Mouse (Mus musculus) ovary, postnatal 10 days (tissue): ENCODE measurements around the gene Erg.

Source experiments
- DNase-seq: peaks from one replicate; pipeline ENCODE4 v3.0.0; 2022; ENCODE audit warnings: low spot score

Gene Erg

DNA sequence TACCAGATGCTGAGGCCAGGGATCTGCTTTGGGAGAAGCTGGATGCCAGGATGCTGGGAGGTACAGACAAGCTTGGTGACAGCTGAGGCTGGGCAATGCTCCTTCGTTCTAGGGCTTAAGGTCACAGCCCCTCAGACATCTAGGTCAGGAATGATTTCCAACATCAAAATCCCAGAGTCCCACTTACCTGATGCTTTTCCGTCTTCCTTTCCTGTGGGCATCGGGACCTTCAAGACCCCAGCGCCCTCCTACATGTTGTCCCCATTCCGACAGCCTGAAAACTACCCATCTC is at the start of gene Erg:
Gene Erg (minus strand): TSS at position 283 of the 292 bp plus-strand sequence.
- DNase-seq = no peak

DNA sequence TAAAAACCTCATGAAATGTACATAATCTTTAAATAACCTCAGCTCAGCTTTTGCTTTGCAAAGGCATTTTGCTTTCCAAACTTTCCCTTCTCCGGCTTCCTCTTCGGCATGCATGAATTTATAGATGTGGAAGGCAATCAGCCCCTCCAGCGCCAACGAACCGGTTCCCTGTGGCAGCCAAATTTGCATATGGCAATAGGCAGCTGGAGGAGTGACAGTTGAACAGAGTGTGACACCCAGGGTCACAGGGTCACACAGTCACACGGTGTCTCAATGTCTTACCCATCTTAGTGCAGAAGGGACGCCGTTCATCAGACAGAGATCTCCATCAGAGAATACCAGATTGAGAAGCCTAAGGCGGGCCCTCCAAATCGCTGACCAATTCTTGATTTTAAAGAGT is 45.4 kb upstream of the Erg start:
- no peak for DNase-seq

DNA sequence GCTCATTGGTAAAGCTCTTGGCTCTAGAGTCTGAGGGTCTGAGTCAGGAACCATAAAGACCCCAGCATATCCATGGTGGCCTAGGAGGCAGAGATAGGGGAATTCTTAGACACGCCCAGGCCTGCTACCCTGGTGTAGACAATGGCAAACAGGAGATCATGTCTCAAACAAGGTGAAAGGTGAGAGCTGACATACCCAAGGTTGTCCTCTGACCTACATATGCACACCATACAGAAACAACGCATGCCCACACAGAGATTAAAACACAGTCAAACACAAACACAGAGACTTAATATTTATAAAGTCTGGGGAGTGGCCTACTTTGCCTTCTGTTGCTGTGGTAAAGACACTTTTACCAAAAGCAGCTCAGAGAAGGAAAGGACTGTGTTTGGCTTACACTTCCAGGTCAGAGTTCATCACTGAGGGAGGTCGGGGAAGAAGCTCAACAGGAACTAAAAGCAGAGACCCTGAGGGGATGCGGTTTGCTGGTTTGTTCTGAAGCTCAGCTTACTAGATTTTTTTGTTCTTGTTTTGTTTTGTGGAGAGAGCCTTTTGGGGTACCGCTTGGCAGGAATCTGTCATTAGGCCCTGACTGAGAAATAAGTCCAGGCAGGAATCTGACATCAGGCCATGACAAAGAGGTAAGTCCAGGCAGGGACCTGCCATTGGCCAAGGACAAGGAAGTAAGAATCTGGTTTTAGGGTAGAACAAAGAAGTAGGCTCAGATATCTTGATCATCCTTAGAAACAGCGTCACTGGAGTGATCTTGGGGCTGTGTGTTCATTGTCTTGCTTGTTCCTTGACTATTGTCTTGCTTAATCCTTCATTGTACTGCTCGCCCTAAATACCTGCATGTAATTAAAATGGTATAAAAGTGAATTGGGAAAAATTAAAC is 37.7 kb upstream of the Erg start:
- no peak for DNase-seq

DNA sequence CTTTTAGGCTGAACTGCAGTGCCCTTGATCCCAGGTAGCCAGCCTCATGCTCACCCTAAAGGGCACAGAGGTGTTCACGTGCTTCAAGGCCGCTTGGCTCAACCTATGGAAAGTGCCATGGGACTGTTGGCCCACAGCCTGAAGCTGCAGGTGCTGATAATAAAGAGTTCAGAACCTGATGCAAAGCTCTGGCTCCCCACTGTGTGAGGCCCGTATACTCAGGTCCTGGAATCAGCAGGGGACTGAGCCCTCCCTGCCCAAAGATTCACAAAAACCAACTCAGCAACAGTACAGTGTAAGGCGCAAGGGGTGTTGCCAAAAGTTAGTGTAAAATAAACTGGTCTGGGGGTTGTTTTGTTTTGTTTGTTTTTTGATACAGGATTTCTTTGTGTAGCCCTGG is 36.7 kb upstream of the Erg start:
- no peak for DNase-seq

DNA sequence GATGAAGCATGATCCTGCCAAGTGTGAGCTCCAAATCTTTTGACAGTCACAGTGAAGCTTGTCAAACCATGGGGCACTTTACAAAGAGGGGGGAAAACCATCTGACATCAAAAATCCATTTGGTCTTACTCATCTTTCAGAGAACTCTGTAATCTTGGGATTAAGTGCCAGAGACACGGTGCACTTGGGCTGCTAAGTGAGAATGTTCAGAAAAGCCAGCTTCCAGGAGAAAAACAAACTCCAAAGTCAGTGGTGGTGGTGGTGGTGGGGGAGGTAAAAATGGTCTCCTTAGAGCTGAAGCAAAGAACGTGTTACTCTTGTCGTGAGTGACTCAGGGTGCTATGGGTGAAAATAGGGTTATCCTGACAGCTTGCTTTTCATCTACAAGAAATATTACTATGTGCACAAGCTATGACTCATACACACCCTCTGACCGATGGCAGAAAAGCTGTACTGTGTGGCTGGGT is 33.5 kb upstream of the Erg start:
- no peak for DNase-seq

DNA sequence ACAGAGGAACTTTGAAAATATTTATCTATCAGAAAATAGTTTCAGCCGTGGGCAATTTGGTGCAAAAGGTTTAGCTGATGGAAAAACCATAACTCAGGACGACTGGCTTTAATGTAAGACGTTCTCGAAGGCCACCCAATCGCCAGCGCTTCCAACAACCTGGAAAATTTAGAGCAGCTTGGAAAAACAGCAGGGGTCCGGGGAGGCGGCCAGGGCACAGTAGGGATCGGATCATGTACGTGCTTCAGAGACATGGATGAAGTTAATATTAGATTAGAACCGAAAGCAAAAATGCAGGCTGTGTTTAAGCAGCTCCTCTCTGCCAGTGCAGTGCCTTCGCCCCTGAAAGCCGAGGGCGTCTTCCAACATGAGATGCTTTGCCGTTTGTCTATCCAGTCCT is 31.8 kb upstream of the Erg start:
- no peak for DNase-seq

DNA sequence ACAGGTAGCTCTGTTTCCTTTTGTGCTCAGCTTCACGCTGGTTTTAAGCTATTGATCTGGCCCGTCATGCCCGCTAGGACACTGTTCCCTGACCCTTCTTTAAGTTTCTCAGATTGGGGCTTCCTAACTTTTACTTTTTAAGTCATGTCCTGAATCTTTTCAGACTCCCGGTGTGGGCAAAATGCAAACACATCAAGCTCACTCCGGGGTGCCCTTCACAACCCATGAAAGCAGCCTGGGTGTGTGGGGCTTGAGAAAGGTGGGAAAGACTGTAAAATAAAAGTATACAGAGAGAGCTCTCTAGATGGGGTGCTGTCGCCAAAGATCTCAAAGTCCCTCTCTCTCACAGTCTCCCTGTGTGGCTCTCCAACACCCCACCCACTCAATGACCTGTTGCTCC is 31.3 kb upstream of the Erg start:
- DNase-seq = no peak

DNA sequence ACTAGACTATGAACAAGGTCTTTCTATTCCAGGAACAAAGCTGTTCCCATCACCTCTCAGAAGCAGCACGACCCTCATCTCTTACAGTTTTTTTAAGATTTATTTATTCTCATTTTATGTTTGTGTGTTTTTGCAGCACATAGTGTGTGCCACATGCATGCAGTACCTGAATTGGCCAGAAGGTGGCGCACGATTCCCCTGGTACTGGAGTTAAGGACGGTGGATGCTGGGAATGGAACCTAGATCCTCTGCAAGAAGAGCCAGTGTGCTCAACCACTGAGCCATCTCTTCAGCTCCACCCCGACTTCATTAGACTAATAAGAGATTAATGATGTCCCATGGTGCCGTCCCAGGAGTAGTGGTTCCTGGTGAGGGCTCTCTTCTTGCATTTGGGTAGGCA is 29.2 kb upstream of the Erg start:
- no peak for DNase-seq

DNA sequence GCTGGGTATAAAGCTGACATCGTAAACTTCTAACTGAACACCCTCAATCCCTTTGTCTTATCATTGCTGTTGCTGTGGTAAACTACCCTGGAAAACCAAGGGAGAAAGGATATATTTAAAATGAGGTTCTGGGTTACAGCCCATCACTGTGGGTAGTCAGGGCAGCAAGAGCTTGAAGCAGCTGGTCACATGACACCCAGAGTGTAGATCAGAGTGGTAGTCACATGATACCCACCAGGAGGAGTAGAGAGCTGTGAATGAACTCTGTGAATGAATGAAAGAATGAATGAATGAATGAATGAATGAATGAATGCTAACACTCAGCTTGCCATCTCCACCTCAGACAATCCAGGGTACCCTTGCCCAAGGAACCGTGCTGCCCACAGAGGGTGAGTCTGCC is 28.1 kb upstream of the Erg start:
- DNase-seq = no peak

DNA sequence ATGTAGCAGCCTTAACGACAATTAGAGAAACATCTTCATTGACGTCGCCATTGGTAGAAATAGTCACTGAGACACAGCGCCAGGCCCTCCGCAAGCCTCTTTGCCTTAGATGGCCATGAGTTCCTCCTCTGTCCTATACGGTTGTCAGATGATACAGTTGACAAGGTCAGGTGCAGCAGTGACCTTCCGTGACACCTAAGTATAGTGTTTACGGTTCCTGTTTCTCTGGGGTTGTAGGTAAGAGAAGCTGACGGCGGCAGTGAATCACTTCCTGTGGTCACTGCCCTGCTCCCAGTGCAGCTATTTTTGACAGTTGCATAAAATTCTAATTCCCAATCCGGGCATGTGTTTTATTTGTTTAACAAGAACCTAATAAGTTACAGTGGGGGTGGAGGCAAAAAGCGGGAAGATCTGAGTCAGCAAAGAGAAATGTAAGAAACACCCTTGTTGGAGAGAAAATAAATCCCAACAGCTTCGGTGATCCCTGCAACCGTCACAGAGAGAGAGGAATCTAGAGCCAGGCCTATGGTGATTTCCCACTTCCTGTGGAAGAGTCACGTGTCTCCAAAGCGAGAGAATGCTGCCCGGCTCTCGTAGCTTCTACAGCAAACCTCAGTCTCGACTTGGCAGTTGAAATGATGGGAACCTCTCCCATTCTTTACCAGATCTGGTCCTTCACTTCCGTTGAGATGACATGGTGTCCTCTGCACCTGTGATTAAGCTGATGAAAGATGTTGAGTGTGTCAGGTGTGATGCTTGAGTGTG is 25.8 kb upstream of the Erg start:
- DNase-seq = no peak

DNA sequence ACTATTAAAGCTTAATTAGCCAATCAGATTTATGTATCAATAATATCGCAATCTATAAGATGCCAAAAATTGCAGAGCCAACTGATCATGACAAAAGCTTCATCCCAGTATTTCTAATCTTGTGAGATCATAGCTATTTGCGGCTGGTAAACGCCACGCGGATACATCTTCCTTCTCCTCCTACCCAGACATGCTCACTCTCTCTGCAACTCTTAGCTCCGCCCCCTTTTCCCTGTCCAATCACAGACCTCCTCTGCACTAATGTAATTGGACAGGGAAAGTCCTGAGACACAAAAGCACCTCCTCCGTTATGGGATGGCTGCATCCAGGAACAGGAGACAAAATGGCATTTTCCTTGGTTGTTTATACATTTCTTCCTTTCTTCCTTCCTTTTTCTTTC is 22.2 kb upstream of the Erg start:
- no peak for DNase-seq

DNA sequence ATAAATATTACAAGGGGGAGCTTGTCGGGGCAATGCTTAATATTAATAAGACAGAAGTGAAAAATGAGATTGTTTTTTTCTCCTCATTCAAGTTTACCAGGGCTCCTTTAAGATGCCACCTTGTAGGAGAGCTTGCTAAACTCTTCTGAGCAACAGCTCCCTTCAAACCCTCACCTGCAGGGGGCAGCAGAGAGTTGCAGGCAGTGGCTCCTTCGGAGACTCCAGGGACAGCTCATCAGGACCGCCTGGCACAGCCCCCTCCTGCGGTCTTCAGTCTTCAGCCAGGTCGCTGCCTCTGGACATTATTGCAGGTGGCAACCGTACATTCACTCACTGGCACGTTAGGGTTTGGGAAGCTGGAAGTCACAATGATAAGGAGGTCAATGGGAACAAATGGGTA is 18.9 kb upstream of the Erg start:
- peak; percentile 33 for DNase-seq

DNA sequence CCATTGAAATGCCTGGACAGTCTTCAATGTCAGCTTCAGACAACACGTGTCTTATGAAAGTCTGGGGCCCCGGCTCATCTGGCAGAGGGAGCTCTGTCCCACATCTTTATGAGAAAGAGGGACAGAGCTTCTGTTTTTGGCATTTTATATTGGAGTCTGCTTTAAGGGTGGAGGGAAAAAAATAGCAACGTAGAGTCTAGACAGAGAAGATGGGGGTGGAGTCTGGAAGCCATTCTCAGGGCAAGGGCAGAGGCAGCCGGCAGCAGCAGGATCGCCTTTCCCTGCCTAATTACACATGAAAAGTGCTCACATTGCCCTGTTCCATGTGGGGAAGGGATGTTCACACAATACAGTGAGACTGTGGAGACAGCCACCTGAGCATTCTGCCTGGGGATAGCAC is 16.1 kb upstream of the Erg start:
- no peak for DNase-seq

DNA sequence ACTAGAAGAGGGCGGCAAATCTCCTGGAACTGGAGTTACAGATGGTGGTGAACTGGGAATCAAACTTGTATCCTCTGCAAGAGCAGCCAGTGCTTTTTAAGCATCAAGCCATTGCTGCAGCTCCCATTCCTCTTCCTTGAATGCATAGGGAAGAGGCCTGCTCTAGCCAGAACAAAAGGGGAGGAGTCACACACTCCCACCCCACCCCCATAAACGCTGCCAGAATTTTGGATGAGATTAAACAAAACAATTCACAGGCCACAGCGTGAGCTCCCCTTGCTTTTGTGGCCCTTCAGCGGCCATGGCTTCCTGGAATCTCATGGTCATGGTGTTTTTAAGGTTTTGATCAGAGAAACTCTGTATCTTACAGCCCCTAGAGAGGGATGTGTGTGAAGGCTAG is 15.4 kb upstream of the Erg start:
- DNase-seq = no peak

DNA sequence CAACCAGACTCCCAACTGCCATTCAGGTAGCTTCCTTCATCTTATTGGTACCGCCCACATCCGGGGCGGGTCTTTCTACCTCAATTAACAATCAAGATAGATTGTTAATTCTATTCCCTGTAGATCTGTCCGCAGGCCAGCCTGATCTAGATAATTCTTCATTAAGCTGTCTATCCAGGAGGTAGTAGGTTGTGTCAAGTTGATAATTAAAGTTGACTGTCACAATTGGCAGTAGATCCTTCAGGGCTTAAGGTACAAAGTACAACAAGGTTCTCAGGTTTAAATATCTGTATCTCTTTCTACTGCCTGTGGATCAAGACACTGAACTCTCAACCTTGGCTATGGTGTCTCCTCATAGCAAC is 14.8 kb upstream of the Erg start:
- DNase-seq = no peak

DNA sequence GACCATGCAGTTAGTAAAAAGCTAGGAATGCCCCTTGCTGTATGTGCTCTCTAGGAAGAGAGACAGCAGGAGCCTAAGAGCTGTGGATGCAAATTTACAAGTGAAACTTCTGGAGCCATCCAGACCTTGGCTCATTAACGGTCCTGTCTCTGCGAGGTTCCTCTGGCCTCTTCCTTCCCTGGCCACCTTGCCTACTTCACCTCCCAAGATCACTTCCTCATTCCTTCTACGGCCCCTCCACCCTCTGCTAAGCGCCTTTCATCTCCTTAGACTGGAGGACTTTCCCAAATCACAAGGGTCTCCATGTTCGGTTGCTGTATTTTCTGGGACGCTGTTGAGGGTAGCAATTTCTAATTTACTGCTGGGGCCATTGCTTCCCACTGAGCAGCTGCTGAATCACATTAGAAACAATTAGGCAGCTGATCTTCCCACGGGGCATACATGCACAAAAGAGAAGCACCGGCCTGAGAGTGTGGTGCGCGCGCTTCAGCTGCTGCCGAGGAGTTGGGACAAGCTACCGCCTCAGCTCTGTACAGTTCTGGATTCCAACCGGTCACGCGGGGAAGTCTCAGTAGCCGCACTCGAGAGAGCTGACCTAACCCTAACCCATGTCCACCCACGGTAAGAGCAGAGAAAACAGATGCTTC is 14.3 kb upstream of the Erg start:
- no peak for DNase-seq

DNA sequence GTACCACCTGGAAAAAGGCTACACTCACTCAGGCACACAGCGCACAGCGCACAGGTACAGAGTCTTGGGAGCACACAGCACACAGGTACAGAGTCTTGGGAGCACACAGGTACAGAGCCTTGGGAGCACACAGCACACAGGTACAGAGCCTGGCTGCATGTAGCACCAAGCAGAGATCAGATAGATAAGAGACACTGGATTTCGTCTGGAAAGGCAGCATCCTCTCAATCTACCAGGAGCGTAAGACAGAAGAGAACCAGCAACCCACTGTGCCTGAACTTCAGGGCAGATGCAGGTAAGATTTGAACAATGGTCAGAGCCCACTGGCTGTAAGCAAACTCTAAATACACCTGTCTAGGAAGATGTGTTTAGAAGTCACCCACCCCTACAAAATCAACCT is 12.5 kb upstream of the Erg start:
- no peak for DNase-seq

DNA sequence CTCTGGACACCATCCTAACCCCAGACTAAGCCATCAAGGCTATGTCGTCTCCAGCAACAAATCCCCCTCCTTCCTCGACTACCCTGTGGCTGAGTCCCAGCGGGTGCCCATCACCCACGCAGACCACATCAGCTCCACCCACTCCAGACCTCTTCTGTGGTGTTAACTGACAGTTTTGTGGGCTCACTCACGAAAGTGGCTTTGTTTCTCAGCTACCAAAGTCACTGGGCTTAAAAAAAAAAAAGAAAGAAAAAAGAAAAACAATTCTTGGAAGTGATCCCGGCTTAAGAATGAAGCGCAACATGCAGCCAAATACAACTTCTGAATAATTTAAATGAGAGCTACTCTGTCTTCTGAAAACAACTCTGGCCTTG is 11.2 kb upstream of the Erg start:
- DNase-seq = no peak

DNA sequence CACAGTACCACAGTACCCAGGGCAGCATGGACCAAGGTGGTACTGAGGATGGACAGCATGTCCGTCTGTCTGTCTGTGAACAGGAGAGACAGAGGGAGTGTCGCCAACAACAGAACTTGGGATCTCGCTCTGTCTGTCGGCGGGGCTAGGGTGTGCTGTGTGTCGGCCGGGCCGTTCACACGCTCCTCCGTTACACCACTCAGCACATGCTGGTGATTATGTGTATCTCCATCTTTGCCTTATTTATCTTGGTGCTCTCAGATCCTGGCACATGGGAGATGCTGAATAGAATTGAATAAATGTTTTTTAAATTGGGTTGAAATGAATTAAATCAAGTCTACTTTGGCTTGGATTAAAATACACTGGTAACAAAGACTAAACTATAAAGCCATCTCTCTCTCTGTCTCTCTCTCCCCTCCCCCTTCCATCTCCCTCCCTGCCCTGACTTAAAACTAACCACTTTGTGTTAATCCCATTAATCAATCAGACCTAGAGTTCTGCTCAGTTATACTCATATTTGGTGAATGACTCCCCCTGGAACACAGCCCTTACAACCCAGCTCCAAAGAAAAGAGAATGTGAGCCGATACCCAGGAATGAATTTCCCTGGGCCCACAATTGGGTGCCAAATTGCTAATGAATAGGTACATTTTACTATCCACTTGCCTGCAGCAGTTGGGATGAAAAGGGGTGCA is 10.6 kb upstream of the Erg start:
- DNase-seq = no peak

DNA sequence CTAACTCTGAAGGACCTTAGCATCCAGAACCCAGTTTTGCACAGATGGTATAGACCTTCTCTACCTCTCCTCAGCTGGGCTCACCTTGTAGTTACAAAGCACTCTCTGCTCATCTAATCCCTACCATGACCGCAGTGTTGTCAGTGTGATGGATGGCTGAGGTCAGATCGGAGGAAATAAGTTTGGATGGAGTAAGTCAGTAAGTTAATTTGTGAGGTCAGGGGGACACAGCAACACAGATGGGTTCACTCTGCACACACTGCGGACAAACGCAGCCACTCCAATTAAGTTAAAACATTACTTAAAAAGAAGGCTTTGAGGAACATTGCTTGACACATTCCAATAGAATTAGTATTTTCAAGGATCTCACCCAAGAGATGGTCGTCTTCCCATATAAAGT is 2.5 kb upstream of the Erg start:
- DNase-seq = no peak

DNA sequence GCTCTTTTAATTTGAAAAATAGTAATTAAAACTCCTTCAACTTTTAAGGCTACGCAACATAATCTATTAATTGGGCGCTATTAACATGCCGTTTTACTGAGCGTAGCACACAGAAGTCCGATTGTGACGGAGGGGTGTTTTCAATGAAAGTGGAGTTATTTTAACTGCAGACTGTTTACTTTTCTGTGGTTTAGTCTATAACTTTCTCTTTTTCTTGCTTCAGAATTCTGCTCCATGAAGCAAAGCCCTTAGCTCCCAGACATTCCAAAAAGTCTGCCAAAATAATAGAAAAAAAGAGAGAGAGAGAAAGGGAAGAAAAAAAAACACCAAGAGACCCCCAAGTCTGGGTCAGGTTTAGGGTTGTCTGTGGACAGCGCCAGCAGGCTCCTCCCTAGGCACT is 333 bp upstream of the Erg start:
- no peak for DNase-seq

DNA sequence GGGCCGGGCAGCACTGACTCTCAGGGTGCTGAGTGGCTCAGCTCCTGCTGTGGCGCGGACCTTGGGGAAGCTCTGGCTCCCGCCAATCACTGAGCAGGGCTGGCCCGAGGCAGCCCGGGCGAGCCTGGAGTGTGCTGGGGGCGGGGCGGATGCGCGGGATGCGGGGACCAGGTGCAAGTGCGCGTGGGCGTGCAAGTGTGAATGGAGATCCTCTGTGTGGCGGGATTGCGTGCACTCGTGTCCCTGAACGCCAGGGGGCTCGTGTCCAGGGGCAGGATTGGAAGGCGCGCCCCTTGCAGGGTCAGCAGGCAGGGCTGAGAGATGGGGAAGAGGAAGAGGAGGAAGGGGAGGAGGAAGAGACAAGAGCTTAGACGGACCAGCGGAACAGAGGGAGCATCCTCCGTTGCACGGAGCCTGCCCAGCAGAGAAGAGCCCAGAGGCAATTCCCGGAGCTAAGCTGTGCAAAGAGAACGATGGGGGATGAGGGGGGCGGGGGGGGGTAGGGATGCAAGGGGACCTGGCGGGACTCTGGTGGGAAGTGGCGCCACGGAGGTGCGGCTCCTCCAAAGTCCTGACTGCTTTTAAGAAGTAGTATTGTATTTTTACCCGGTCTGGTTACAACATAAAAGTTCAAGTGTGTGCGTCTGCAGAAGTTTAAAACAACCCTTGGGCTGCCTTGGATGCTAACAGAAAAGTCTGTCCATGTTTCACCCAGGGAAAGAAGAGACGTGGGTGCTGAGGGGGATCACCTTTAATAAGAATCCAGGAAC is 667 bp downstream of the Erg start:
- DNase-seq = peak; percentile 9
